Mouse (Mus musculus): ENCODE measurements around the gene Bcas2.

GRCm38 (mm10) chr3:103130236-103130751 is 41.2 kb upstream of the Bcas2 start:
- TF ChIP-seq CTCF (IDR thresholded peaks at IDR 0.05; ENCODE audit: low read depth), result no peak
- no peak for TF ChIP-seq EP300 (optimal IDR thresholded peaks at IDR 0.05)
